In genomic region chr14:21968978-21969377, GRCm38 (mm10) we compare ENCODE assay signal across 8 mouse cellular contexts. TPM values are rescaled to one million over a fixed set of nuclear protein-coding genes. Genes with fewer than 3 reads are reported as not detected.
A peak's percentile ranks its signal among the peaks of the same experiment; 100 is the strongest.
DNase-seq lines count a peak whose midpoint lies in the region; ATAC-seq and TF ChIP-seq lines count a peak whose summit lies in the region.

No protein-coding gene starts in this region.

- H3K27ac ChIP-seq in cerebellum, adult 2 months (ENCODE audit: insufficient read depth, low read length) = no peak overlapping the region
- no peak overlapping the region for H3K27ac ChIP-seq in intestine, embryonic 15.5 days
- no peak overlapping the region for H3K27ac ChIP-seq in midbrain, postnatal 0 days (ENCODE audit: low read depth, low read length)

- no peak overlapping the region for H3K4me3 ChIP-seq in cerebellum, adult 2 months (replicated peaks; ENCODE audit: insufficient read depth, low read depth, low read length)
- H3K4me3 ChIP-seq in intestine, embryonic 15.5 days (replicated peaks) = no peak overlapping the region
- no peak overlapping the region for H3K4me3 ChIP-seq in midbrain, postnatal 0 days (ENCODE audit: low read depth, low read length)

- no peak for TF ChIP-seq CTCF in cerebellum, adult 2 months (IDR thresholded peaks at IDR 0.05; ENCODE audit: borderline replicate concordance, insufficient read depth, low read depth, low read length)
- TF ChIP-seq CTCF in midbrain, postnatal 0 days (IDR thresholded peaks at IDR 0.05) = peak; percentile 67

- 25% methylated on average over 4 of the region's 4 CpGs for WGBS in cerebellum, adult 2 months
- WGBS in intestine, embryonic 15.5 days = 43% methylated on average over 4 of the region's 4 CpGs
- WGBS in midbrain, postnatal 0 days = 27% methylated on average over 4 of the region's 4 CpGs

- no peak overlapping the region for H3K9ac ChIP-seq in intestine, embryonic 15.5 days
- no peak overlapping the region for H3K9ac ChIP-seq in midbrain, postnatal 0 days (replicated peaks; ENCODE audit: low read length, poor library complexity, severe bottlenecking)

- ATAC-seq in cerebellum, adult (ENCODE audit: insufficient number of reproducible peaks, low FRiP score, low TSS enrichment) = no peak
- 0 out of 2 replicates have a peak, but pooled peaks have one; percentile 45 for ATAC-seq in intestine, embryonic 15.5 days
- ATAC-seq in midbrain, postnatal 0 days (ENCODE audit: low FRiP score) = no peak

- H3K36me3 ChIP-seq in intestine, embryonic 15.5 days = no peaks in the 10 kb centered on the region
- no peaks in the 10 kb centered on the region for H3K36me3 ChIP-seq in midbrain, postnatal 0 days (ENCODE audit: insufficient read depth, low read length)

- no peak for TF ChIP-seq POLR2A in cerebellum, adult 2 months (IDR thresholded peaks at IDR 0.05; ENCODE audit: borderline replicate concordance, insufficient read depth, low read length)

- no peaks in the 10 kb centered on the region for H3K9me3 ChIP-seq in intestine, embryonic 15.5 days
- no peaks in the 10 kb centered on the region for H3K9me3 ChIP-seq in midbrain, postnatal 0 days (ENCODE audit: low read length)

- H3K4me1 ChIP-seq in cerebellum, adult 2 months (ENCODE audit: control insufficient read depth, insufficient read depth, low read length) = no peaks in the 10 kb centered on the region
- no peaks in the 10 kb centered on the region for H3K4me1 ChIP-seq in intestine, embryonic 15.5 days (replicated peaks)
- no peaks in the 10 kb centered on the region for H3K4me1 ChIP-seq in midbrain, postnatal 0 days (ENCODE audit: insufficient read depth, low read length)

- peak; percentile 8 to 29 for DNase-seq in cerebellum, adult 2 months
- DNase-seq in adrenal gland, postnatal 4 days (ENCODE audit: low spot score in 2 of 2) = peak; percentile 51 to 58
- peak; percentile 38 to 41 for DNase-seq in frontal cortex, postnatal 36 days (ENCODE audit: low spot score in 2 of 2)
- DNase-seq in left cerebral cortex, postnatal 4 days = peak; percentile 79
- peak; percentile 73 for DNase-seq in midbrain, postnatal 0 days (ENCODE audit: low spot score)
- peak; percentile 12 to 15 for DNase-seq in thymus, adult 18-20 months

- intact Hi-C loops in left cerebral cortex, postnatal 4 days (cut with DNase I) = no loop called here

- no peak overlapping the region for H3K4me2 ChIP-seq in intestine, embryonic 15.5 days (replicated peaks)
- H3K4me2 ChIP-seq in midbrain, postnatal 0 days (ENCODE audit: low read depth, low read length, poor library complexity, severe bottlenecking) = no peak overlapping the region

- H3K27me3 ChIP-seq in cerebellum, adult 2 months (ENCODE audit: control insufficient read depth, insufficient read depth, low read length) = no peaks in the 10 kb centered on the region
- no peaks in the 10 kb centered on the region for H3K27me3 ChIP-seq in intestine, embryonic 15.5 days (replicated peaks)
- no peaks in the 10 kb centered on the region; the same call in none of the 2 replicates for H3K27me3 ChIP-seq in midbrain, postnatal 0 days (ENCODE audit: insufficient read depth, low read length)

RNA-seq across cellular contexts. Expression of gene Zfp503, which starts 20.4 kb away (rescaled TPM):
- 4.0 and 4.4 TPM in 2 replicates for polyA plus RNA-seq in cerebellum, adult 2 months (2012; rRNA removed)
- total RNA-seq in adrenal gland, postnatal 4 days (2021) = 10 to 100 TPM; 41.7 to 57.4 TPM
- polyA plus RNA-seq in intestine, embryonic 15.5 days (2015; fragmentation: Nextera tagmentation; extraction: Ambion mirVana) = 14.2 and 16.5 TPM in 2 replicates
- total RNA-seq in left cerebral cortex, postnatal 4 days (2021) = 1 to 10 TPM; 2.2 to 4.8 TPM
- total RNA-seq in midbrain, postnatal 0 days (2014; rRNA removed) = 9.1 and 10.1 TPM in 2 replicates
- 4.2 and 4.3 TPM in 2 replicates for polyA plus RNA-seq in midbrain, postnatal 0 days (2015; fragmentation: Nextera tagmentation; extraction: Ambion mirVana)

RNA-seq across cellular contexts. Expression of gene Lrmda, which starts 50.5 kb away (rescaled TPM):
- 0.57 and 0.65 TPM in 2 replicates for polyA plus RNA-seq in cerebellum, adult 2 months (2012; rRNA removed)
- total RNA-seq in adrenal gland, postnatal 4 days (2021) = 1 to 10 TPM; 3.7 to 3.9 TPM
- polyA plus RNA-seq in intestine, embryonic 15.5 days (2015; fragmentation: Nextera tagmentation; extraction: Ambion mirVana) = 0.71 and 0.87 TPM in 2 replicates
- total RNA-seq in left cerebral cortex, postnatal 4 days (2021) = under 1 TPM in 1 of 2 experiments, not detected in 1; 0.74 TPM
- not detected in 2 replicates for total RNA-seq in midbrain, postnatal 0 days (2014; rRNA removed)
- 0.34 and 0.35 TPM in 2 replicates for polyA plus RNA-seq in midbrain, postnatal 0 days (2015; fragmentation: Nextera tagmentation; extraction: Ambion mirVana)

Comparison
In these comparisons a context has a peak if more than half of its experiments do, and no peak if none do; other contexts are left out.
1. DNase-seq: peak in every context shown above with its lines; median percentile 79 in left cerebral cortex, postnatal 4 days; 73 in midbrain, postnatal 0 days; 54 in adrenal gland, postnatal 4 days; 40 in frontal cortex, postnatal 36 days; 18 in cerebellum, adult 2 months; 14 in thymus, adult 18-20 months.